Mouse (Mus musculus) inflammation-experienced regulatory T-cells, adult 6 months (primary cell): Measurements from ENCODE around the gene Akap13. TPM values are rescaled to one million over a fixed set of nuclear protein-coding genes. Genes with fewer than 3 reads are reported as not detected.
A peak's percentile ranks its signal among the peaks of the same experiment; 100 is the strongest.

Experiments
- ATAC-seq: one replicate; pipeline ENCODE4 v1.8.0; 2017
- polyA plus RNA-seq, 3 experiments: library from polyadenylated mRNA; unstranded; fragments of 100-300 nt; shearing (Covaris generic); gene quantifications; one replicate each; pipeline ENCODE4 v1.2.1; 2017

Gene Akap13
- polyA plus RNA-seq, 3 experiments from 2014 or later = 228 to 429 (median 340) TPM

GRCm38 (mm10) chr7:75639541-75639940, 184.2 kb downstream of the Akap13 start:
- ATAC-seq = peak; percentile 63

- no peak for ATAC-seq
Observed at GRCm38 (mm10) chr7:75640074-75640473, 184.7 kb downstream of the Akap13 start.

- no peak for ATAC-seq
Observed at GRCm38 (mm10) chr7:75640671-75641070, 185.3 kb downstream of the Akap13 start.

GRCm38 (mm10) chr7:75641415-75642177, 186.3 kb downstream of the Akap13 start:
- peak; percentile 47 for ATAC-seq

- ATAC-seq = no peak
Observed at GRCm38 (mm10) chr7:75642178-75642777, 186.9 kb downstream of the Akap13 start.

GRCm38 (mm10) chr7:75642846-75643563, 187.7 kb downstream of the Akap13 start:
- ATAC-seq = no peak

GRCm38 (mm10) chr7:75643986-75644385, 188.7 kb downstream of the Akap13 start:
- ATAC-seq = peak; percentile 32

GRCm38 (mm10) chr7:75644585-75644984, 189.3 kb downstream of the Akap13 start:
- ATAC-seq = no peak

- no peak for ATAC-seq
Observed at GRCm38 (mm10) chr7:75645156-75645933, 190.0 kb downstream of the Akap13 start.

GRCm38 (mm10) chr7:75648051-75648450, 192.7 kb downstream of the Akap13 start:
- ATAC-seq = no peak

- ATAC-seq = no peak
Observed at GRCm38 (mm10) chr7:75648961-75649360, 193.6 kb downstream of the Akap13 start.

GRCm38 (mm10) chr7:75649966-75650365, 194.6 kb downstream of the Akap13 start:
- peak; percentile 85 for ATAC-seq

- ATAC-seq = no peak
Observed at GRCm38 (mm10) chr7:75653684-75654317, 198.5 kb downstream of the Akap13 start.

GRCm38 (mm10) chr7:75655180-75656074, 200.1 kb downstream of the Akap13 start:
- peak; percentile 45 for ATAC-seq

GRCm38 (mm10) chr7:75656297-75656852, 201.0 kb downstream of the Akap13 start:
- peak; percentile 78 for ATAC-seq

- peak; percentile 18 for ATAC-seq
Observed at GRCm38 (mm10) chr7:75656896-75657295, 201.6 kb downstream of the Akap13 start.

GRCm38 (mm10) chr7:75664455-75664854, 209.1 kb downstream of the Akap13 start:
- ATAC-seq = no peak

- ATAC-seq = peak; percentile 44
Observed at GRCm38 (mm10) chr7:75666982-75667381, 211.6 kb downstream of the Akap13 start.

- ATAC-seq = no peak
Observed at GRCm38 (mm10) chr7:75667531-75667930, 212.2 kb downstream of the Akap13 start.

- no peak for ATAC-seq
Observed at GRCm38 (mm10) chr7:75668396-75668795, 213.1 kb downstream of the Akap13 start.

- peak; percentile 53 for ATAC-seq
Observed at GRCm38 (mm10) chr7:75669416-75669815, 214.1 kb downstream of the Akap13 start.
